ENCODE assay signal across 10 mouse cellular contexts in the genomic region with DNA sequence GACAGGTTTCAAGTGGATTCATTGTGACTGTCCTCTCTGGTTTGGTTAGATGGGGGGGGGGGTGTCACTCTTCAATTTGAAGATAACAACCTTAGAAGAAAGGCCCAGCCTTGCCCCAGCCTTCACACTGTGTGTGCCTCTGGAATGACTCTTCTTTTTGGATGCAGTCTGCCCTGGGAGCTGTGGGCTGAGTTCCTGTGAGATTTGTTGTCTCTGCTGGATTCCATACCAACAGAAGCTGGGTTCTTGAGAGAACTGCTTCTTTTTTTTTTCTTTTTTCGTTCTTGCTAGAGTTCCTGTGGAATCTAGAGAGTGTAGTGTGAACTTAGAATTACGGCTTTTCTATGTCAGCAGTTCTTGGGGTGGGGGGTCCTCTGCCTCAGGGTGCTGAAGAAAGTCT.
DNase-seq lines count a peak whose midpoint lies in the region; ATAC-seq lines count a peak whose summit lies in the region.
"Had no signal": no experiment of that assay in that cellular context is flagged by ENCODE, and none has a peak within 500 bp of the region (broad histone marks: within the 10 kb centered on the region; RNA-seq: fewer than 3 reads in every experiment).

No protein-coding gene starts in this region.

- H3K4me1 ChIP-seq in heart, embryonic 16.5 days (ENCODE audit: control insufficient read depth, insufficient read depth, low read length), result peaks cover 20% of the 10 kb centered on the region
- H3K4me1 ChIP-seq in midbrain, embryonic 15.5 days, result peaks cover 37% of the 10 kb centered on the region
- peaks cover 42% of the 10 kb centered on the region for H3K4me1 ChIP-seq in midbrain, embryonic 14.5 days (ENCODE audit: control insufficient read depth, insufficient read depth, low read length)
- peaks cover 22% of the 10 kb centered on the region for H3K4me1 ChIP-seq in embryonic facial prominence, embryonic 14.5 days (ENCODE audit: control insufficient read depth, insufficient read depth, low read length)
- H3K4me1 ChIP-seq in liver, embryonic 16.5 days (ENCODE audit: control insufficient read depth, low read depth, low read length), result peaks cover 25% of the 10 kb centered on the region

- no peak for ATAC-seq in heart, embryonic 16.5 days (replicated peaks; ENCODE audit: extremely low read depth, insufficient read depth, low FRiP score)
- no peak for ATAC-seq in midbrain, embryonic 15.5 days (replicated peaks)
- ATAC-seq in midbrain, embryonic 14.5 days (ENCODE audit: low FRiP score, low TSS enrichment), result no peak
- ATAC-seq in embryonic facial prominence, embryonic 14.5 days (ENCODE audit: low read depth), result no peak
- no peak for ATAC-seq in liver, embryonic 16.5 days (ENCODE audit: low read depth)

- no peaks in the 10 kb centered on the region for H3K9me3 ChIP-seq in heart, embryonic 16.5 days (replicated peaks; ENCODE audit: control insufficient read depth, low read length)
- H3K9me3 ChIP-seq in midbrain, embryonic 15.5 days, result no peaks in the 10 kb centered on the region
- H3K9me3 ChIP-seq in midbrain, embryonic 14.5 days (ENCODE audit: control insufficient read depth, low read length), result no peaks in the 10 kb centered on the region
- H3K9me3 ChIP-seq in embryonic facial prominence, embryonic 14.5 days (ENCODE audit: control insufficient read depth, low read length), result no peaks in the 10 kb centered on the region
- no peaks in the 10 kb centered on the region for H3K9me3 ChIP-seq in liver, embryonic 16.5 days (replicated peaks; ENCODE audit: control insufficient read depth, low read length)

- no peaks in the 10 kb centered on the region for H3K36me3 ChIP-seq in heart, embryonic 16.5 days (ENCODE audit: control insufficient read depth, insufficient read depth)
- H3K36me3 ChIP-seq in midbrain, embryonic 15.5 days (replicated peaks), result no peaks in the 10 kb centered on the region
- no peaks in the 10 kb centered on the region for H3K36me3 ChIP-seq in midbrain, embryonic 14.5 days (ENCODE audit: control insufficient read depth, insufficient read depth, low read length)
- no peaks in the 10 kb centered on the region for H3K36me3 ChIP-seq in embryonic facial prominence, embryonic 14.5 days (ENCODE audit: control insufficient read depth, insufficient read depth, low read length)
- no peaks in the 10 kb centered on the region for H3K36me3 ChIP-seq in liver, embryonic 16.5 days (ENCODE audit: control insufficient read depth, insufficient read depth)

- H3K9ac ChIP-seq in heart, embryonic 16.5 days (ENCODE audit: low read length), result no peak overlapping the region
- no peak overlapping the region for H3K9ac ChIP-seq in midbrain, embryonic 15.5 days
- no peak overlapping the region for H3K9ac ChIP-seq in midbrain, embryonic 14.5 days (replicated peaks; ENCODE audit: low read length)
- H3K9ac ChIP-seq in embryonic facial prominence, embryonic 14.5 days (ENCODE audit: low read depth, low read length), result no peak overlapping the region
- no peak overlapping the region for H3K9ac ChIP-seq in liver, embryonic 16.5 days (ENCODE audit: low read depth, low read length)

- H3K4me3 ChIP-seq in heart, embryonic 16.5 days (ENCODE audit: low read length), result no peak overlapping the region
- no peak overlapping the region for H3K4me3 ChIP-seq in midbrain, embryonic 15.5 days
- H3K4me3 ChIP-seq in midbrain, embryonic 14.5 days (replicated peaks; ENCODE audit: low read depth, low read length), result no peak overlapping the region
- no peak overlapping the region for H3K4me3 ChIP-seq in embryonic facial prominence, embryonic 14.5 days (ENCODE audit: low read depth, low read length)
- H3K4me3 ChIP-seq in liver, embryonic 16.5 days (ENCODE audit: low read depth, low read length), result no peak overlapping the region

- peak overlapping the region; percentile 52; the same call in 1 of the 2 replicates for H3K27ac ChIP-seq in heart, embryonic 16.5 days (ENCODE audit: low read length)
- H3K27ac ChIP-seq in midbrain, embryonic 15.5 days, result 0 out of 2 replicates have a peak overlapping the region, but pooled peaks have one; percentile 39
- H3K27ac ChIP-seq in midbrain, embryonic 14.5 days (replicated peaks; ENCODE audit: low read depth, low read length), result no peak overlapping the region
- peak overlapping the region; percentile 56; the same call in 1 of the 2 replicates for H3K27ac ChIP-seq in embryonic facial prominence, embryonic 14.5 days (replicated peaks; ENCODE audit: low read depth, low read length)
- H3K27ac ChIP-seq in liver, embryonic 16.5 days (ENCODE audit: low read length), result peak overlapping the region; percentile 18

- 29% methylated on average over 2 of the region's 2 CpGs for WGBS in heart, embryonic 16.5 days
- 47% methylated on average over 2 of the region's 2 CpGs for WGBS in midbrain, embryonic 15.5 days
- 63% methylated on average over 2 of the region's 2 CpGs for WGBS in midbrain, embryonic 14.5 days
- 39% methylated on average over 2 of the region's 2 CpGs for WGBS in embryonic facial prominence, embryonic 14.5 days
- 39% methylated on average over 2 of the region's 2 CpGs for WGBS in liver, embryonic 16.5 days (ENCODE audit: insufficient replicate concordance)

- DNase-seq in heart, adult 11 months, result no peak
- DNase-seq in midbrain, embryonic 14.5 days, result no peak
- DNase-seq in embryonic facial prominence, embryonic 14.5 days (ENCODE audit: low spot score), result no peak
- DNase-seq in spleen, postnatal 36 days (ENCODE audit: low spot score in 2 of 2), result no peak
- DNase-seq in gastrocnemius, adult 8-10 months (ENCODE audit: low spot score in 2 of 2), result no peak
- DNase-seq: cerebellum, adult 9-10 months had no signal

- peak overlapping the region; percentile 26; the same call in 1 of the 2 replicates for H3K4me2 ChIP-seq in heart, embryonic 16.5 days (ENCODE audit: low read depth, low read length)
- H3K4me2 ChIP-seq in midbrain, embryonic 15.5 days, result no peak overlapping the region
- H3K4me2 ChIP-seq in midbrain, embryonic 14.5 days (ENCODE audit: low read length), result no peak overlapping the region
- H3K4me2 ChIP-seq in embryonic facial prominence, embryonic 14.5 days (ENCODE audit: low read depth, low read length), result no peak overlapping the region
- H3K4me2 ChIP-seq in liver, embryonic 16.5 days (ENCODE audit: low read depth, low read length), result no peak overlapping the region

- H3K27me3 ChIP-seq in heart, embryonic 16.5 days (ENCODE audit: control insufficient read depth, insufficient read depth, low read length), result peaks cover 6% of the 10 kb centered on the region; the same call in 1 of the 2 replicates
- no peaks in the 10 kb centered on the region for H3K27me3 ChIP-seq in midbrain, embryonic 15.5 days (replicated peaks)
- no peaks in the 10 kb centered on the region for H3K27me3 ChIP-seq in midbrain, embryonic 14.5 days (ENCODE audit: control insufficient read depth, insufficient read depth, low read length)
- no peaks in the 10 kb centered on the region for H3K27me3 ChIP-seq in embryonic facial prominence, embryonic 14.5 days (replicated peaks; ENCODE audit: control insufficient read depth, insufficient read depth, low read length)
- peaks cover 11% of the 10 kb centered on the region for H3K27me3 ChIP-seq in liver, embryonic 16.5 days (ENCODE audit: control insufficient read depth, insufficient read depth, low read depth, low read length)
- H3K27me3 ChIP-seq: CH12.LX had no signal
